Mouse (Mus musculus): ENCODE results near the gene E2f4.

GRCm38 (mm10) chr8:105323183-105323582, 25.7 kb downstream of the E2f4 start:
- TF ChIP-seq CTCF (IDR thresholded peaks at IDR 0.05; ENCODE audit: insufficient read depth, low read length) (no peak), POLR2A (IDR thresholded peaks at IDR 0.05; ENCODE audit: borderline replicate concordance, extremely low read depth, low read depth, low read length) (no peak)
